Mouse (Mus musculus): ENCODE measurements around the gene Adprhl1. TPM values are rescaled to one million over a fixed set of nuclear protein-coding genes. Genes with fewer than 3 reads are reported as not detected.

The Adprhl1 gene
- polyA plus RNA-seq, 1 experiment: 0.36 TPM

- DNase-seq (ENCODE audit: low spot score): no peak
Measured at GRCm38 (mm10) chr8:13229802-13230201, 24.2 kb downstream of the Adprhl1 start.

DNA sequence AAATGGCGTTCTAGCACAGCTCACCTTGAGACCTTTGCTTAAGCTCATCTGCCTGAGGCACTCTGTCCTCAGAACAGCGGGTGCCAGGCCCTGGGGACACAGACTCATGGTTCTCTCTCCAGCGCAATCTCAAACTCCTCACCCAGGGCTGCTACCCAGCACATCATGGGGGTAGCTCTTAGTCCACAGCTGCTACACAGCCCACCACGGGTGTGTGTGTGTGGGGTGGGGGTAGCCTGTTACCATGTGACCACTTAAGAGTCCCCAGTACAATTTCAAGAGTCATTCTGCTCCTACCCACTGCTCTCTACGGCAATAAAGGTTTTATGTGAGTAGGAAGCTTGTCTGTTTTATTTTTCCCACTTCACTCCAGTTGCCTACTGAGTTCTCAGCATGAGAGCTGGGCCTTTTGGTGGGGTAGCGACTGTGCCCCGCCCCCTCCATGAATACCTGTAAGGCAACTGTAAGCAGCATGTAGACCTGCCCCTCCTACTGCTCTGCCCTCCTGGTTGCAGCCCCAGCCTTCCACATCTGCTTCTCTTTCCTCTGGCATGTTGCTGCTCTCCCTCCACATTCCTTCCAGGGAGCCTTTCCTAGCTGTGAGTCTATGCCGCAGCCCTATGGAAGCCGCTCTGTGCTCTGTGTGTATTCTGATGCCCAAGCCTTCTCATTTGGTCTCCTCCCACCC, 24.9 kb downstream of the Adprhl1 start:
- no peak for DNase-seq (ENCODE audit: low spot score)

GRCm38 (mm10) chr8:13227184-13227583, 26.8 kb downstream of the Adprhl1 start:
- no peak for DNase-seq (ENCODE audit: low spot score)

GRCm38 (mm10) chr8:13226288-13226687, 27.7 kb downstream of the Adprhl1 start:
- no peak for DNase-seq (ENCODE audit: low spot score)

GRCm38 (mm10) chr8:13224426-13224825, 29.5 kb downstream of the Adprhl1 start:
- no peak for DNase-seq (ENCODE audit: low spot score)

DNA sequence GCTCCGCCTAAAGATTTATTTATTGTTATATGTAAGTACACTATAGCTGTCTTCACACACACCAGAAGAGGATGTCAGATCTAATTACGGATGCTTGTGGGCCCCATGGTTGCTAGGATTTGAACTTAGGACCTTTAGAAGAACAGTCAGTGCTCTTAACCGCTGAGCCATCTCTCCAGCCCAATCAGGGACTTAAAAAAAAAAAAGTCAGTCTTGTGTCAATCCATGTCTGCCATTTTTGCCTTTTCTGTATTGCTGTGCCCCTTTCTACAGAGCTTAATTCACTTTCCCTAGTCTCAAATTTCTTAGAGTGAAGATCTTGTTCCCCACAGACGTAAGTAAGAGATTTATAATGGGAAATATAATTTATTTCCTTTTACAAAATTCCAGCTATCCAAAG, 35.5 kb downstream of the Adprhl1 start:
- no peak for DNase-seq (ENCODE audit: low spot score)

- DNase-seq (ENCODE audit: low spot score): no peak
Measured at GRCm38 (mm10) chr8:13217986-13218385, 36.0 kb downstream of the Adprhl1 start.

- no peak for DNase-seq (ENCODE audit: low spot score)
Measured at GRCm38 (mm10) chr8:13217093-13217492, 36.9 kb downstream of the Adprhl1 start.

DNA sequence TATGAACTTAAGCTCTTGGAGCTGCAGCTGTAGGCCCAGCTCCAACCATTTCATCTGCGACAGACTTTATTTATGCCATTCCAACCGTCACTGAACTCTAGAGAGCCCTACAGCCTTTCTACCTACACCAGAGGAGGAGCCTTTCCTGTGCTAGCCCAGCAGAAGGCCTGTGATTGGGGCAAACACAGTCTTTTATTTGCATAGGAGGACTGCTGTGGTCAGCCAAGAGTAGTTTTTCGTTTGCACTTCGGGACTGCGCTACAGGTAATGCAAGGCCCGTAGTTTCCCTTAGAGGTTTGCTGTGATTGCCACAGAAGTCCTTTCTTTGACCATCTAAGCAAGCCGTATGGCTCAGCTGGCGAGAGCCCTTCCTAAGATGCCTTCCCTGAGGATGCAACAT, 37.6 kb downstream of the Adprhl1 start:
- DNase-seq (ENCODE audit: low spot score): no peak

- DNase-seq (ENCODE audit: low spot score): peak; percentile 80
Measured at GRCm38 (mm10) chr8:13213479-13214268, 40.3 kb downstream of the Adprhl1 start.

- no peak for DNase-seq (ENCODE audit: low spot score)
Measured at GRCm38 (mm10) chr8:13209770-13210169, 44.2 kb downstream of the Adprhl1 start.

GRCm38 (mm10) chr8:13208627-13209355, 45.2 kb downstream of the Adprhl1 start:
- DNase-seq (ENCODE audit: low spot score): no peak

GRCm38 (mm10) chr8:13206290-13206689, 47.7 kb downstream of the Adprhl1 start:
- no peak for DNase-seq (ENCODE audit: low spot score)

DNA sequence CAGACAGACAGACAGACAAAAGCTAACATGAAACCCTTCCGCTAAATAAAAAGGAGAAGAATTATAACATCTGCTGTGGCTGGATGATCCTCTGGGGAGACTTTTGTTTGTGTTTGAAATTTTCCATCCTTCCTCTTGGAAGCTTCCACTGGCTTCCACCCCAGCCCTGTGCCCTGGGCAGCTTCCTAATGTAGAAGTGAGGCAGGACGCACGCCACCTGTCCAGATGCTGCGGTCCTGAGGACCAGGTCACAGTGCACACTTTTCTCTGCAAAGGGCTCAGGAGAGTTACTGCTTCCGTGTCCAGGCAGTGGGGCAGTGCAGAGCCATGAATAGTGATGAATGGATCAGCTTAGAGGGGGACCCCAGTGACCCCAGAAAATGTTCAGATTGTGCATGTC, 48.7 kb downstream of the Adprhl1 start:
- DNase-seq (ENCODE audit: low spot score): no peak

GRCm38 (mm10) chr8:13204371-13205140, 49.4 kb downstream of the Adprhl1 start:
- DNase-seq (ENCODE audit: low spot score): no peak

DNA sequence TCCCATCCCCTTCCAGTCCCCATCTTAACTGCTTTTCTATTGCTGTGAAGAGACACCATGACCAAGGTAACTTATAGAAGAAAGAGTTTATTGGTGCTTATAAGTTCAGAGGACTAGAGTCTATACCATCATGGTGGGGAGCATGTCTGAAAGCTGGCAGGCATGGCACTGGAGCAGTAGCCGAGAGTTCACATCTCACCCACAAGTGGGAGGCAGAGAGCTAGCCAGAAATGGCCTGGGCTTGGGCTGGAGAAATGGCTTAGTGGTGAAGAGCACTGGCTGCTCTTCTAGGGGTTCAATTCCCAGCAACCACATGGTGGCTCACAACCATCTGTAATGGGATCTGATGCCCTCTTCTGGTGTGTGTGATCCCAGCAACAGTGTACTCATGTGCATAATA, 50.5 kb downstream of the Adprhl1 start:
- no peak for DNase-seq (ENCODE audit: low spot score)

DNA sequence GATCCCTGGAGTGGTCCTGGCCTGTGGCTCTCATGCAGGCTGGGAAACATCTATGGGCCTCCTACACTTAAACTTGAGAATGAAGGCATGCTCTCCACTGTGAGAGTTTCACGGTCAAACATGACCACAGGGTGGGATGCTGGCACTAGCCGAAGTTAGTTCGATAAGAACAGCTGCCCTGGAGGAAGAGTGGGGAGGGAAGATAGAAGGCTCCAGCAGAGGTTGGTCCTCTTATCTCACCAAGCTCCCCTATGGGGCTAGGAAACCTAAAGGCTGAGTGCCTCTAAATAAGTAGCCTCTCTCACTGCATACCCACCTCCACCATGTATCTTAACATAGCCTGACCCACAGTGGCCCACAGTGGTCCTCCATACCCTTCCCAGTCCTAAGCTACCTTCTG, 51.2 kb downstream of the Adprhl1 start:
- no peak for DNase-seq (ENCODE audit: low spot score)

GRCm38 (mm10) chr8:13202041-13202440, 51.9 kb downstream of the Adprhl1 start:
- DNase-seq (ENCODE audit: low spot score): no peak

DNA sequence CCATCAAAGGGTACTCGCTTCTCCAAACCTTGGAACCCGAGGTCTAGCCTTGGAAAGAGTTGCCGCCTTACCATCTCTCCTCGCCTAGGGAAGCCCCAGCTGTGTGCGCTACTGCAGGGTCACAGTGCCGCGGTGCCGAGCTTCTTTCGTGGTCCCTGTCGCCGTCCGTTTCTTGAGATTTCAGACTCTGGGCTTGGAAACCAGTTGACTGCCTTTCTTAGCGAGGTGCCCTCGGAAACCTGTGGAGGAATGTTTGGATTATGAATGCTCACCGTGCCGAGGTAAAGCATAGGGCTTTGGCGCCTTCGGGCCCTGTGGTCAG, 53.0 kb downstream of the Adprhl1 start:
- DNase-seq (ENCODE audit: low spot score): no peak

DNA sequence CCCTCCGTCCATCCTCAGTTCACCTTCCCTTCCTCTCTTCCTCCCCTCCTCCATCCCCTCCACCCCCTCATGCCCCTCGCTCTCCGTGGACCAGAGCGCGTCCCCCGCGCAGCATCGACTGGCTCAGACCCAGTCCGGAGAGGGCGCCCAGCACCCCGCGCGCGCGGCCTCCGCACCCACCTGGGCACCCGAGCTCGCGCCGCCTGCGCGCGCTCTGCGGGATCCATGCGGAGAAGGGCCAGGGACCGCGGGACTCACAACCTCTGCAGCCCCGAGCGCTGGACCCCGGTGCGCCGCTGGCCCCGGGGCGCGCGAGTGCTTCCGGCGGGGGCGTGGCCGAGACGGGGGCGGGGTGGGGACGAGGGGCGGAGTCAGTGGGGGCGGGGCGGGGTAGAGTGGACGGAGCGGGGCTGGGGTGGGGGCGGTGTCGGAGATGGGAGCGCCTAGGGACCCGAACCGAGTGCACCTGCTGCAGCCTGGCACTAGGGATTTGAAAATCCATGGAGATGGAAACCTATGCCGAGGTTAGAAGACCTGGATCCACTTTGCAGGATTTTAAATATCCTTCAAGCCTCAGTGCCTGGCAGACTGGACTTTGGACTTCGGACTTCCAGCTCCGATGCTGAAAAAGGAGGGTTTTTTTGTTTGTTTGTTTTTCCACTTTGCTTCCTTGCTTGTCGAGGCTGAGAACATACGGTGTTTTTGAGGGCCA, 53.5 kb downstream of the Adprhl1 start, which contains the start of gene Grtp1:
TSS of gene Grtp1 (minus strand) at position 320 of the 712 bp plus-strand sequence.
- DNase-seq (ENCODE audit: low spot score): peak; percentile 67

DNA sequence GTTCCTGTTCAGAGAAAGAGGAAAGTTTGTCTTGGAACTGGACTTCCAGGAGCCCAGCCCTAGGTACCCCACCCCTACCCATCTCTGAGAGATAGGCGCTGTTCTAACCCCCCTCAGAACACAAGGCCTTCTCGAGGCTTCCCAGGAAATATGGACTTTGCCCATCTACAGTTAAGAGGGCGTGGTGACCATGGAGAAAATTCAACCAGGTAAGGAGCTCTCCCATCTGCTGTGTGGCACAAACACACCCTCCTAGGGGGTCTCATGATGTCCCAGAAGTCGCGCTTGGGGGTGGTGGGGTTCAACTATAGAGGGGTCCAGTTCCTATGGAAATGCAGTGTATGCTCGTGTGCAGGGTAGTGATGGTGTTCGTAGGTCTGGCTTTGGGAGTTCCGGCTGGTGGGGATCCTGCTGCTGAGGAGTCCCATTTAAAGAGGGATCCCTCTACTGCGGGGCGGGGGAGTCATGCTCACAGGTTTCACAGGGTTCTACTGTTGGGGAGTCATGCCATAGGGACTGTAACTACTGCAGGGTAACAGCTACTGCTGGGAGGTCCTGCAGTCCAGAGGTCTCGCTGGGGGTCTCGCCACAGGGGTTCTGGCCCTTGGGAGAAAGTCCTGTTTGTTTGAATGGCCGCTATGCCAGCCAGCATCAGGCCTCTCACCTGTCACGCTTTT, 54.4 kb downstream of the Adprhl1 start:
- DNase-seq (ENCODE audit: low spot score): no peak
